Mouse (Mus musculus): ENCODE measurements around the gene Hc. TPM values are rescaled to one million over a fixed set of nuclear protein-coding genes. Genes with fewer than 3 reads are reported as not detected.
A peak's percentile ranks its signal among the peaks of the same experiment; 100 is the strongest.

Hc gene
- total and polyA plus RNA-seq, 3 experiments = 0.74 to 1.2 (median 0.91) TPM

DNA sequence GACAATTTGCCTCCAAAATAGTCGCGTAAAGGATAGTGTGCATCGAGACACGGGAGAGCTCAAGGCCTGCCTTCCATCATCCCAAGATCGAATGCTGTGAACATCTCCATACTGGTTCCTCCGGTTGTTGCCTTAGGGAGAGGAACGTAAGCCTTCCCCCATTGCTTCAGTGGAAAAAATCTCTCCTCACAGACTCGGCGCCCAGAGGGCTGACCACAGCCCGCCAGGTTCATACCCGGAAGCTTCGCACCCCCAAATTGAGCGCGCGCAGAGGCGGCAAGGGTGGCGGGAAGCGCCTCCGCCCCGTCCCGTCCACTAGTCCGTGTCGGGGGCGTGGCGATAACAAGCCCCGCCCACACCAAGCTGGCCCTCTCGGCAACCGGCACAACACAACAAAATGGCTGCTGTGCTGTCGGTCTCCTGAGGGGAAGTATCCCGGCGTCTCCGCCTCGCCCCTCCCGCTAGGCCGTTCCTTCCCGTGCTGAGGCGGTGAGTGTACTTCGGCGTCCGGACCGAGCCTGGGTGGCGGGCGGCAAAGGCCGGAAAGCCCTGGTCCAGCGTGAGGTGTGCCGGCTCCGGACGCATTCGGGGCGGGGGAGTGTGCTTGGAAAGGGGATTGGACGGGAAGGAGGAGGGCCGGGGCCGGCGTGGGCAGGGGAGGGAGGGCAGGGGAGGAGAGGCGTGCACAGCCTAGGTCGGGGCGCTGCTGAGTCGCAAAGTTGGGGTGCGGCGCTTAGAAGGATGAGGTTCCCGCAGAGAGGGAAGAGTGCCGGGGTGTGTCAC is 48.1 kb upstream of the Hc start, which contains the start of gene Cntrl (continued):
- no peak for TF ChIP-seq ZKSCAN1 (IDR thresholded peaks at IDR 0.05; ENCODE audit: borderline replicate concordance, low read depth, low read length)
- TF ChIP-seq CHD1 (IDR thresholded peaks at IDR 0.05; ENCODE audit: low read depth, low read length) = no peak; the same call in 1 of the 2 replicates
- TF ChIP-seq TCF12 (IDR thresholded peaks at IDR 0.05; ENCODE audit: low read depth, low read length) = peak; percentile 64; the same call in 1 of the 2 replicates
- peak; percentile 15; the same call in 1 of the 2 replicates for TF ChIP-seq BHLHE40 (IDR thresholded peaks at IDR 0.05; ENCODE audit: low read depth, low read length)
- TF ChIP-seq GABPA (IDR thresholded peaks at IDR 0.05; ENCODE audit: insufficient replicate concordance, low read depth, low read length) = no peak
- peak; percentile 80; the same call in 1 of the 2 replicates for TF ChIP-seq MXI1 (IDR thresholded peaks at IDR 0.05; ENCODE audit: low read depth, low read length)
- TF ChIP-seq HCFC1 (IDR thresholded peaks at IDR 0.05; ENCODE audit: low read depth, low read length) = peak; percentile 33; the same call in 1 of the 2 replicates
- TF ChIP-seq SMC3 (IDR thresholded peaks at IDR 0.05; ENCODE audit: low read depth, low read length) = no peak
- no peak; the same call in 1 of the 2 replicates for TF ChIP-seq CHD2 (IDR thresholded peaks at IDR 0.05; ENCODE audit: low read length)
- TF ChIP-seq ZMIZ1 (IDR thresholded peaks at IDR 0.05; ENCODE audit: low read depth, low read length) = no peak; the same call in 1 of the 2 replicates
- TF ChIP-seq TBP (conservative IDR thresholded peaks at IDR 0.05; ENCODE audit: low read depth, low read length) = no peak; the same call in none of the 2 replicates
- TF ChIP-seq PAX5 (IDR thresholded peaks at IDR 0.05; ENCODE audit: low read length) = no peak
- 0 out of 2 replicates have a peak, but pooled peaks have one; percentile 38 for TF ChIP-seq KAT2A (IDR thresholded peaks at IDR 0.05; ENCODE audit: insufficient replicate concordance, low read length)

DNA sequence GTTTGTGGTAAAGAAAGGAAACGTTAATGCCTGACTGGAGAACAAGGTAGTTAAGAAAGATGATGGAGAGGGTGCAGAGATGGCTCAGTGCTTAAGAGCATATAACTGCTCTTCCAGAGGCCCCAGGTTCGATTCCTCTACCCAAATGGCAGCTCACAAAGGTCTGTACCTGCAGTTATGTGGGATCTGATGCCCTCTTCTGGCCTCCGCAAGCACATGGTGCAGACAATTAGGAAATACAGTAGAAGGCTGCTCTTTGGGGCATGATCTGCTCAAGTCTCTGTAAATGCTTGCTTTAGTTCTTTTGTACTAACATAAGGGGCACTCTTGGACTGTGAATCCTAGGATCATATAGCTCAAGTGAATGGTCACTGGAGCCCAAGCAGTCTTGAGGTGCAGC is 47.5 kb upstream of the Hc start:
- Histone ChIP-seq H3K9me3 (replicated peaks; ENCODE audit: low read length) (no peaks in the 10 kb centered on the region), H3K79me2 (replicated peaks; ENCODE audit: control insufficient read depth, extremely low read depth, insufficient read depth, poor library complexity, severe bottlenecking) (peaks cover 31% of the 10 kb centered on the region), H3K27ac (ENCODE audit: insufficient read depth, low read depth) (peak overlapping the region; percentile 92), H3K36me3 (replicated peaks in 1 of 2; ENCODE audit: control insufficient read depth in 1 of 2, insufficient read depth in 1 of 2, low read length in 1 of 2) (peaks cover 3 to 17% of the 10 kb centered on the region in 2 experiments), H3K4me3 (replicated peaks in 1 of 3; ENCODE audit: low read depth in 2 of 3, low read length in 2 of 3, poor library complexity in 1 of 3) (peak overlapping the region; percentile 51 to 93 (median 66)), H3K4me2 (ENCODE audit: insufficient read depth, low read depth, poor library complexity, severe bottlenecking) (peak overlapping the region; percentile 52), H3K9ac (ENCODE audit: insufficient read depth, low read depth) (peak overlapping the region; percentile 51), H3K4me1 (ENCODE audit: control insufficient read depth in 1 of 2, insufficient read depth in 2 of 2) (peaks cover 3 to 32% of the 10 kb centered on the region in 2 experiments), H3K27me3 (replicated peaks) (no peaks in the 10 kb centered on the region)
- dilution Hi-C loops (cut with MboI; ENCODE audit: extremely low pct_ligation_motif_present, extremely low pct_unique_long_range_greater_than_20kb, low sequenced_read_pairs) = no loop called here
- peak; percentile 86 for DNase-seq (ENCODE audit: extremely low read depth)
- in situ Hi-C loops (cut with MboI; ENCODE audit: low pct_ligation_motif_present, low pct_unique_long_range_greater_than_20kb, low sequenced_read_pairs) = loop anchor here (5.0 to 25.0 kb wide), 3 partner anchors 56 to 321 kb away; partner anchors contain the start of genes Rabepk and Traf1
- TF ChIP-seq JUND (conservative IDR thresholded peaks at IDR 0.05; ENCODE audit: low read depth, low read length) (0 out of 2 replicates have a peak, but pooled peaks have one; percentile 10), RAD21 (IDR thresholded peaks at IDR 0.05; ENCODE audit: low read depth, low read length) (peak; percentile 77), ZMIZ1 (IDR thresholded peaks at IDR 0.05; ENCODE audit: low read depth, low read length) (no peak), TCF12 (IDR thresholded peaks at IDR 0.05; ENCODE audit: low read depth, low read length) (no peak), ZNF384 (IDR thresholded peaks at IDR 0.05; ENCODE audit: low read depth, low read length) (no peak), MAX (IDR thresholded peaks at IDR 0.05; ENCODE audit: low read length) (peak; percentile 82), TBP (conservative IDR thresholded peaks at IDR 0.05; ENCODE audit: low read depth, low read length) (peak; percentile 84), USF2 (conservative IDR thresholded peaks at IDR 0.05; ENCODE audit: low read depth, low read length) (no peak), PAX5 (IDR thresholded peaks at IDR 0.05; ENCODE audit: low read length) (no peak), GABPA (IDR thresholded peaks at IDR 0.05; ENCODE audit: insufficient replicate concordance, low read depth, low read length) (no peak), ELF1 (IDR thresholded peaks at IDR 0.05; ENCODE audit: low read depth, low read length) (peak; percentile 49), MAZ (IDR thresholded peaks at IDR 0.05; ENCODE audit: low read depth, low read length) (peak; percentile 37; the same call in 1 of the 2 replicates), JUN (IDR thresholded peaks at IDR 0.05; ENCODE audit: insufficient read depth, low read depth, low read length) (no peak), CHD2 (IDR thresholded peaks at IDR 0.05; ENCODE audit: low read length) (no peak), EP300 (IDR thresholded peaks at IDR 0.05; ENCODE audit: low read length) (no peak), MYC (IDR thresholded peaks at IDR 0.05; ENCODE audit: low read depth, low read length) (peak; percentile 96), HCFC1 (IDR thresholded peaks at IDR 0.05; ENCODE audit: low read depth, low read length) (no peak), NELFE (IDR thresholded peaks at IDR 0.05; ENCODE audit: low read depth, low read length) (no peak; the same call in 1 of the 2 replicates), RCOR1 (conservative IDR thresholded peaks at IDR 0.05; ENCODE audit: low read depth, low read length) (no peak), E2F4 (IDR thresholded peaks at IDR 0.05; ENCODE audit: insufficient replicate concordance, low read depth, low read length) (peak; percentile 72), NRF1 (IDR thresholded peaks at IDR 0.05; ENCODE audit: low read depth, low read length) (no peak), POLR2AphosphoS2 (IDR thresholded peaks at IDR 0.05; ENCODE audit: low read depth, low read length) (no peak), UBTF (IDR thresholded peaks at IDR 0.05; ENCODE audit: low read depth, low read length) (no peak), MEF2A (IDR thresholded peaks at IDR 0.05; ENCODE audit: borderline replicate concordance, low read depth, low read length) (peak; percentile 47; the same call in 1 of the 2 replicates), MAFK (IDR thresholded peaks at IDR 0.05; ENCODE audit: insufficient replicate concordance, low read length) (no peak), BHLHE40 (IDR thresholded peaks at IDR 0.05; ENCODE audit: low read depth, low read length) (no peak), SMC3 (IDR thresholded peaks at IDR 0.05; ENCODE audit: low read depth, low read length) (peak; percentile 77), CHD1 (IDR thresholded peaks at IDR 0.05; ENCODE audit: low read depth, low read length) (no peak), ZKSCAN1 (IDR thresholded peaks at IDR 0.05; ENCODE audit: borderline replicate concordance, low read depth, low read length) (no peak)
